Mouse (Mus musculus): ENCODE results near the gene Fez1. TPM values are rescaled to one million over a fixed set of nuclear protein-coding genes. Genes with fewer than 3 reads are reported as not detected.

Gene Fez1
- polyA plus RNA-seq (2012; fragmentation: generic; extraction: Trizol) = 1 to 10 TPM in 1 of 2 experiments, under 1 TPM in 1; 0.44 to 3.0 TPM

GRCm38 (mm10) chr9:36821644-36822000 lies at the start of gene Fez1:
TSS of gene Fez1 (plus strand) at chr9:36821864.

GRCm38 (mm10) chr9:36796781-36797555 lies 24.7 kb upstream of the Fez1 start, which contains the start of gene Ei24:
TSS of gene Ei24 (minus strand) at chr9:36797393.

Other genes with a start within 250 kb of the Fez1 start
- not detected for gene Gm17689, start 239.2 kb upstream of the Fez1 start, polyA plus RNA-seq (2012; fragmentation: generic; extraction: Trizol)
- under 1 TPM; 0.04 to 0.27 TPM for gene A630095E13Rik, start 178.5 kb upstream of the Fez1 start, polyA plus RNA-seq (2012; fragmentation: generic; extraction: Trizol)
- not detected for gene Acrv1, start 128.6 kb upstream of the Fez1 start, polyA plus RNA-seq (2012; fragmentation: generic; extraction: Trizol)
- gene Chek1, start 94.8 kb upstream of the Fez1 start, polyA plus RNA-seq (2012; fragmentation: generic; extraction: Trizol) = 1 to 10 TPM; 1.6 to 2.3 TPM
- gene Stt3a, start 54.2 kb upstream of the Fez1 start, polyA plus RNA-seq (2012; fragmentation: generic; extraction: Trizol) = 100 to 1,000 TPM in 1 of 2 experiments, 10 to 100 TPM in 1; 37.4 to 132 TPM
- 10 to 100 TPM; 38.2 to 53.6 TPM for gene Ei24, start 24.5 kb upstream of the Fez1 start, polyA plus RNA-seq (2012; fragmentation: generic; extraction: Trizol)